Mouse (Mus musculus) embryonic fibroblast, embryonic 13.5 days (primary cell): ENCODE measurements around the gene Snapc3.

Source experiments
- CTCF ChIP-seq: IDR thresholded peaks from 2 replicates; pipeline ENCODE4 v1.5.1; 2011; ENCODE audit warnings: mild to moderate bottlenecking, control low read depth, low read length, moderate library complexity, borderline replicate concordance; ENCODE audit not compliant: insufficient read depth
- POLR2A ChIP-seq: IDR thresholded peaks from 2 replicates; pipeline ENCODE4 v1.6.1; 2011; ENCODE audit warnings: low read depth, mild to moderate bottlenecking, control low read depth, low read length, moderate library complexity

GRCm38 (mm10) chr4:83511083-83511482 is 93.6 kb downstream of the Snapc3 start:
- TF ChIP-seq POLR2A = no peak
- no peak for TF ChIP-seq CTCF
